Mouse (Mus musculus): ENCODE results near the gene Gm973. TPM values are rescaled to one million over a fixed set of nuclear protein-coding genes. Genes with fewer than 3 reads are reported as not detected.

The Gm973 gene
- polyA plus RNA-seq, 1 experiment from 2014 or later: 1.3 TPM

DNA sequence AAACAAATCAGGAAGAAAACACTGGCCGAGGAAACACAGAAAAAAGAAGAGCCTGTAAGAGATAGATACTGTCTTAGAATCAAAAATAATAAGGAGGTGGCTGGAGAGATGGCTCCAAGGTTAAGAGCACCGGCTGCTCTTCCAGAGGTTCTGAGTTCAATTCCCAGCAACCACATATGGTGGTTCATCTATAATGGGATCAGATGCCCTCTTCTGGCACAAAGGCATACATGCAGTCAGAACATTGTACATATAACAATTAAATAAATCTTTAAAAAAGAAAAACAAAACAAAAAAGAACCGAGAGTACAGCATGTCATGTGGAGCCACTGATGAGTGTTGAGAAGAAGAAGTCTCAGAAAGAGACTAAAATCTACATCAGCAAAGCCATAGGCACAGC, 64.8 kb downstream of the Gm973 start:
- Histone ChIP-seq H3K36me3 (replicated peaks) (no peaks in the 10 kb centered on the region), H3K4me1 (peaks cover 22% of the 10 kb centered on the region), H3K4me3 (no peak overlapping the region), H3K27ac (no peak overlapping the region), H3K9me3 (no peaks in the 10 kb centered on the region), H3K27me3 (ENCODE audit: poor library complexity, severe bottlenecking) (peaks cover 65% of the 10 kb centered on the region)
- DNase-seq (ENCODE audit: extremely low spot score, low spot score): no peak
- 90% methylated on average over 3 of the region's 3 CpGs for WGBS

DNA sequence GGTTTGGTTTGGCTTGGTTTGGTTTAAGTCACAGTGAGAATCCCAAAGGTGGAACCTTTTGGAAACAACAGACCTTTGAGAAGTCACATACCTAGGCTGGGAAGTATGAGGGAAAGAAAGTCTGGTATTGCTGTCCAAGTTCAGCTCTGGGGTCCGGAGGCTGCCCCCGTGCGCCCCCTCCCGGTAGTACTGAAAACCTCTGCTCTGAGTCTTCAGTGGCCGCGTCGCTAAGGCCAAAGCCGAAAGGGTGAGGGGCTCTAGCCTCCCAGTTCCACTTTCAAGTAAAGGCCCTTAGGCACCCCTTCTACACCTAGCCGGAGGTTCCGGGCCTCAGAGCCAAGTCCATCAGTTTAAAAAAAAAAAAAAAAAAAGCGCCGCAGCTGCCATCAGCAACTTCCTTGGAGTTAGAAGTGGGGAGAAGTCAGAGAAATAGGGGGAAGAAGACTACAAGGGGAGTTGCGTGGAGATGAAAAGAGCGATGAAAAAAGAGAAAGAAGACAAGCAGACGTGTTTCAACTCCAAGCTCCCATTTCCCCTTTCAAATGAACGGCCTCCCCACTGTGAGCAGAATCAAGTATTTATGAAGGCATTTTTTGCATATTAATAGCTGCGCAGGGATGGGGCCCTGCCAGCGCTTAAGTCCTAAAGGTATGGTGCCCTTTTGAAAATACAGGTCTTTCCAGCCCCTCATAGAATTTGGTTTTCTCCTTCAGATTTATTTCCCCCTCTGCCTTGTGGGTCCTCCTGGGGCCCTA, 68.8 kb downstream of the Gm973 start:
- Histone ChIP-seq H3K36me3 (replicated peaks) (no peaks in the 10 kb centered on the region), H3K9me3 (no peaks in the 10 kb centered on the region), H3K4me1 (peaks cover 22% of the 10 kb centered on the region), H3K27me3 (ENCODE audit: poor library complexity, severe bottlenecking) (peaks cover 68% of the 10 kb centered on the region), H3K4me3 (no peak overlapping the region), H3K27ac (no peak overlapping the region)
- 7% methylated on average over 18 of the region's 18 CpGs for WGBS
- peak; percentile 78 for DNase-seq (ENCODE audit: extremely low spot score, low spot score)

DNA sequence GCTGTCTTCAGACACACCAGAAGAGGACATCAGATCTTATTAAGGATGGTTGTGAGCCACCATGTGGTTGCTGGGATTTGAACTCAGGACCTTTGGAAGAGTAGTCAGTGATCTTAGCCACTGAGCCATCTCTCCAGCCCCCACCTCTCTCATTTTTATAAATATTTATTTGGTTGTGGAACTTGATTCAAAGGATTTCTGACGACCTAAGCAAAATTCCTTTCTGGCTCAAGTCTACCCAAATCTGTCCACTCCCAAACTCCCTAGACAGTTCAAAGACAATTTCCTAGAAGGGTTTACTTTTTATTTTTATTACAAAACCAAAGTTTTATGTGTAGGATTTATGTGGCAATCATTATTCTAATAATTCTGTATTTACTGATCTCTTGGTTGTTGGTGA, 73.2 kb downstream of the Gm973 start:
- Histone ChIP-seq H3K4me1 (peaks cover 36% of the 10 kb centered on the region), H3K27ac (no peak overlapping the region), H3K36me3 (replicated peaks) (no peaks in the 10 kb centered on the region), H3K9me3 (no peaks in the 10 kb centered on the region), H3K27me3 (ENCODE audit: poor library complexity, severe bottlenecking) (peaks cover 82% of the 10 kb centered on the region), H3K4me3 (no peak overlapping the region)
- no peak for DNase-seq (ENCODE audit: extremely low spot score, low spot score)
- 82% methylated on average over 1 of the region's 1 CpGs for WGBS

DNA sequence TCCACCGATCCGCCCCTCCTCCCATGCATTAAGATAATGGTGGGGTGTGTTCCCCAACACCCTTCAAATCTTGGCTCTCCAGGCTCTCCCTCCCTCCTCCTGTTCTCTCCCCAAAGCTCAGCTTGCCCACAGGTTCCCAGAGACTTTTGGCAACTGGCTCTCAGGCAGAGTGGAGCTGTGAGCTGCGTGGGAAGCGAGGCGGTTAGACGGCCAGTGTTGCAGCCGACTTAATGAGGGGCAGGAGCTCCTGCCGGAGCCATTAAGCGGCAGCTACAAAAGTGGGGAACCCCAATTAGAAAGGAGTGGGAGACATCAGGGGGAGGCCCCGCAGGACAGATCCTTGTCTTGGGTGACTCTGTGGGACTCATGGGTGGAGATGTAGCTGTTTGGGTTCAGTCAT, 76.3 kb downstream of the Gm973 start:
- WGBS: 5% methylated on average over 10 of the region's 10 CpGs
- Histone ChIP-seq H3K4me3 (peak overlapping the region; percentile 36), H3K9me3 (no peaks in the 10 kb centered on the region), H3K36me3 (replicated peaks) (no peaks in the 10 kb centered on the region), H3K27me3 (ENCODE audit: poor library complexity, severe bottlenecking) (peaks cover 76% of the 10 kb centered on the region), H3K27ac (peak overlapping the region; percentile 67), H3K4me1 (peaks cover 25% of the 10 kb centered on the region)
- DNase-seq (ENCODE audit: extremely low spot score, low spot score): peak; percentile 38

DNA sequence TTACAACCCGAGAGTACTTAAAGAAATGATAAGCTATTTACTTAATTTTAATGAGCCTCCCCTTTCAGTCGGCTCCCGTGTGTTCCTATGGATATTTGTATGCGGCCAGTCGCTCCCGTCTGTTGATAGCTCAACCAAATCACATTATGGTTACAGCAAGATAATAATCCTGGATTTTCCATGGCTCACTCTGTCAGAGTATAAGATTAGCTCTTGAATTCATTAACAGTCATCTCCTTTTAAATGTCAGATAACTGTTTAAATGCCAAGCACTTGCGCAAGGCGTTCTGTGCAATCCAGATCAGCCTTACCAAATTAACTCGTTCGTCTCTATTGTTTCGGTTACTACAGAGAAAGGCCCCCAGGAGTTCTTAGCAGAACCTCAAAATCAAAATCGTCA, 76.8 kb downstream of the Gm973 start:
- Histone ChIP-seq H3K27me3 (ENCODE audit: poor library complexity, severe bottlenecking) (peaks cover 77% of the 10 kb centered on the region), H3K4me3 (peak overlapping the region; percentile 36), H3K36me3 (replicated peaks) (no peaks in the 10 kb centered on the region), H3K4me1 (peaks cover 25% of the 10 kb centered on the region), H3K9me3 (no peaks in the 10 kb centered on the region), H3K27ac (no peak overlapping the region)
- DNase-seq (ENCODE audit: extremely low spot score, low spot score): no peak
- WGBS: 15% methylated on average over 12 of the region's 12 CpGs

DNA sequence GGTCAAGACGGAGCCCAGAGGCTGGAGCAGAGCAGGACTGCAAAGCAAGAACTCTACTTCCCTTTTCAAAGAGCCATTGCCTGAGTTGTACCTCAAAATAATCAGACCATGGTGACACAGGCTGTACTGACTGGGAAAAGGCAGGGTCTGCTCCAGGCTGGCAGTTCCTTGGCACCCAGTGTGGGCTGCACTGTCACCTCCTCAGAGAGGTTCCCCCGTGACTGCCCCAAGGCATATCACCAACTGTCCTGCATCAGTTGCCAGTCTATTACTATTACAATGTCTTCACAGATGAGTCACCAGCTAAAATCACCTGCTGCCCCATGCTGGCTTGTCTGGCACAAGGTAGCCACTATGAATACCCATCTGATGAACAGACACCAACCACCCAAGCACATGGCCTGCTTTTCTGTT, 77.6 kb downstream of the Gm973 start:
- WGBS: 81% methylated on average over 2 of the region's 2 CpGs

DNA sequence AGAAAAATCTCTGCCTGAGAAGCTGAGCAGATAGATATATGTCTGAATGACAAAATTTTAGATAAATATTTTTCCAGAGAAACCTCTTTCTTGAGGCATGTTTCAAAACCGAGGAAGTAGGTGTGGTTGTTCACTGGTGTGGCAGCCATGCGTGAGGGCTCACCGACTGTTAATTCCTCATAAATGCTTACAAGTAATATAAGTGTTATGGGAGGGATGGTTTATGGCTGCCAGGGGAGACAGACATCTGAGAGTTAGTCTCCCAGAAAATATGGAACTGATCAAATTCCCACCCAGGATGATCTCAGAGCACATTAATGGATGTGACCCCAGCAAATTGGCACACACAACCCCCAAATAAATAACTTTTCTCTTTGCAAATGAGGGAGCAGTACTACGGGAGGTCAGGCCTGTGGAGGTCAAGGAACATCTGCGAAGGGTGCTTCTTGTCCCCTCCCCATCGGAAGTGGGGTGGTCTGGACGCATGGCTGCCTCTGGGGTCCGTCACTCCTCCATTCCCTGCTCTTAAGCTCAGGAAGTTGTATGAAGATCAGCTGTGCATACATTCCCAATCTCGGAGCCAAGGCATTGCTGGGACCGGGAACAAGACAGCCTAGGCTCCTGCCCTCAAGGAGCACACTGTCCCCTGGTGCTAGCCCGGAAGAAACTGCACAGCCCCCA, 78.7 kb downstream of the Gm973 start:
- Histone ChIP-seq H3K27me3 (ENCODE audit: poor library complexity, severe bottlenecking) (peaks cover 65% of the 10 kb centered on the region), H3K27ac (no peak overlapping the region), H3K4me3 (no peak overlapping the region), H3K4me1 (peaks cover 25% of the 10 kb centered on the region), H3K36me3 (replicated peaks) (no peaks in the 10 kb centered on the region), H3K9me3 (no peaks in the 10 kb centered on the region)
- 86% methylated on average over 11 of the region's 11 CpGs for WGBS
- no peak for DNase-seq (ENCODE audit: extremely low spot score, low spot score)

More for the DNA sequence above, 77.6 kb downstream of the Gm973 start:
- Histone ChIP-seq H3K9me3 (no peaks in the 10 kb centered on the region), H3K36me3 (replicated peaks) (no peaks in the 10 kb centered on the region), H3K27me3 (ENCODE audit: poor library complexity, severe bottlenecking) (peaks cover 69% of the 10 kb centered on the region), H3K4me3 (no peak overlapping the region), H3K27ac (no peak overlapping the region), H3K4me1 (peaks cover 25% of the 10 kb centered on the region)
- no peak for DNase-seq (ENCODE audit: extremely low spot score, low spot score)

DNA sequence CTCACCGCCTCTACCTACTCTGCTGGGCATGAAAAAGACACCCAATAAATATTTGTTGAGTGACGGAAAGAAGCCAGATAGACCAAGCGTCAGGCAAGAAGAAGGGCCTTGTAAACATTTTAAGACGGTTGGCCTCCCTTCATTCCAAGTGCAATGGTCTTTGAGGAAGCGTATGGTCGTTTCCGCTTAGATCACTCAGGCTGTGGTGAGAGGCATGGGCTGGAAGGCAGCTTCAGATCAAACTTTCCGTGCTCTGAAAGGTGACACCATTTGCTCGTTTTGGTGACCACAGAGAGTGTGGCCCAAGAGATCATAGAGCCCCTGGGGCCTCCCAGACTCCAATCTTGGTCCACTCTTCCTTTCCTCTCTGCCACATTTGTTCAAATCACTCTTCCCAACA, 79.5 kb downstream of the Gm973 start:
- peaks cover 56% of the 10 kb centered on the region for H3K27me3 ChIP-seq (ENCODE audit: poor library complexity, severe bottlenecking)
- H3K36me3 ChIP-seq (replicated peaks): no peaks in the 10 kb centered on the region
- H3K9me3 ChIP-seq: no peaks in the 10 kb centered on the region
- DNase-seq (ENCODE audit: extremely low spot score, low spot score): no peak
- H3K4me3 ChIP-seq: no peak overlapping the region
- peaks cover 25% of the 10 kb centered on the region for H3K4me1 ChIP-seq
- H3K27ac ChIP-seq: no peak overlapping the region
- 90% methylated on average over 9 of the region's 9 CpGs for WGBS

DNA sequence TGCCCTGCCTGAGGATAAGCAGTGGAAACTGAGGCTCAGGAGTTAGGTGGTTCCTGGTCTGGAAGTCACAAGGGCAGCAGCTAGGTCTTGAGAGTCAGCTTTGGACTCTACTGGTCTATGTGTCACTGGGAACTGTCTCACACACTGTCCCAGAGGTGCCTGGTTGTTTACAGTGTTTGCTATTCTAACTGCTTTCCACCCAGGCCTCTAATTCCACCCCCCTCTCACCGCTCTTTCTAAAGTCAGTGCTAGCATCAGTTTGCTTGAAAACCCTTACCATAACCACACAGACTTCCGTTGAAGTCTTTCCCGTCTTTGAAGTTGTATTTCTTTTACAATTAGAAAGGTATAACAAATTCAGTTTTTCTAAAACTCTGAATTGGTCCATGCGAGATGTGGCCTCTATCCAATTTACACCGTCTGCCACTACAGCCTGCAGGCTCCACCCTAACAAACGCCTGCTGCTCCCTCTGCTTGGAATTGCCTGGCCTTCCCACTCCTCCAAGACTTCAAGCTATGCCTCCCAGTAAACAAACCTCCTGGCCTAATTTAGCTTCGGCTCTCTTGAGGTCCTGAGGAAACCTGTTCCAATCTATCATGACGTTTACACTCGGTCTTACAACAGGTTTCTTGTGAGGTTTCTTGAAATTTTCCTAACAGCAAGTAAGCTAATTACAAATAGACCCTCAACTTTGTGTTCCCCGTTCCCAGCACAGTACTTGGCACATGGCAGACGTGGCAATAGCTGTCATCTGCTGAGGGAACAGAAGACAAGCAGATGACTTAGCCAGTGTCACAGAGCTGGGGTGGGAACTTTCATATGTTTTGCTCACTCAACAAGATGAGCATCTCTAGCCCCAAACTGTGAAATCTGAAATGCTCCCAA, 86.7 kb downstream of the Gm973 start:
- WGBS: 68% methylated on average over 11 of the region's 11 CpGs
- DNase-seq (ENCODE audit: extremely low spot score, low spot score): no peak
- Histone ChIP-seq H3K4me1 (peaks cover 11% of the 10 kb centered on the region), H3K27ac (no peak overlapping the region), H3K27me3 (ENCODE audit: poor library complexity, severe bottlenecking) (peaks cover 20% of the 10 kb centered on the region), H3K9me3 (no peaks in the 10 kb centered on the region), H3K36me3 (replicated peaks) (no peaks in the 10 kb centered on the region), H3K4me3 (no peak overlapping the region)

DNA sequence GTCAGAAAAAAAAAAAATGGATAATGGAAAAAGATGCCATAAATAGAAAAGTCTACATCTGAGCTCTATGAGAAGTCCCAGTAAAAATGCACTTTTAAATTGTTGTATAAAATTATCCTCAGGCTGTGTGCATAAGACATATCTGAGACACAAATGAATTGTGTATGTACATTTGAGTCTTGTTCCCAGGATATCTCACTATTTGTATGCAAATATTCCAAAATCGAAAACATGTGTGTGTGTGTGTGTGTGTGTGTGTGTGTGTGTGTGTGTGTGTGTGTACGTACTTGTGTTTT, 87.3 kb downstream of the Gm973 start:
- Histone ChIP-seq H3K9me3 (no peaks in the 10 kb centered on the region), H3K4me1 (peaks cover 11% of the 10 kb centered on the region), H3K27ac (no peak overlapping the region), H3K27me3 (ENCODE audit: poor library complexity, severe bottlenecking) (peaks cover 19% of the 10 kb centered on the region), H3K4me3 (no peak overlapping the region), H3K36me3 (replicated peaks) (no peaks in the 10 kb centered on the region)
- WGBS: 93% methylated on average over 2 of the region's 2 CpGs
- no peak for DNase-seq (ENCODE audit: extremely low spot score, low spot score)

DNA sequence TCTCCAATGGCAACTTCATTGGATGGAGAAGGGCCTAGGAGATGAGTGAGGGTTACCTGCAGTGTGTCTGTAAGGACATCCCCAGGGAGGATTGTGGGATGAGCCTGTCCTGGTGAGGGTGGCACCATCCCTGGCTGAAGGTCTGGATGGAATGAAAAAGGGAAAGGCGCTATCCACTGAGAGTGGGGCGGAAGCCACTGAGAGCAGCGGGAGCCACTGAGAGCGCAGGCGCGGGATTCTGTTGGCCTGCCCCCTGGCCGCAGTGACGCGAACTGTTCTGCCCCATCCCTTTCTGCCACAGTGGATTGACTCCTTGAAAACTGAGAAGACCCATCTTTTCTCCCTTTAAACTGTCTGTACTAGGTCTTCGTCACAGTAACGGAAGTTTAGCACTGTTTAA, 87.8 kb downstream of the Gm973 start:
- Histone ChIP-seq H3K27ac (0 out of 2 replicates have a peak overlapping the region, but pooled peaks have one; percentile 61), H3K27me3 (ENCODE audit: poor library complexity, severe bottlenecking) (peaks cover 19% of the 10 kb centered on the region), H3K36me3 (replicated peaks) (no peaks in the 10 kb centered on the region), H3K9me3 (no peaks in the 10 kb centered on the region), H3K4me3 (peak overlapping the region; percentile 23; the same call in 1 of the 2 replicates), H3K4me1 (peaks cover 12% of the 10 kb centered on the region)
- WGBS: 23% methylated on average over 11 of the region's 11 CpGs
- peak; percentile 59 for DNase-seq (ENCODE audit: extremely low spot score, low spot score)

DNA sequence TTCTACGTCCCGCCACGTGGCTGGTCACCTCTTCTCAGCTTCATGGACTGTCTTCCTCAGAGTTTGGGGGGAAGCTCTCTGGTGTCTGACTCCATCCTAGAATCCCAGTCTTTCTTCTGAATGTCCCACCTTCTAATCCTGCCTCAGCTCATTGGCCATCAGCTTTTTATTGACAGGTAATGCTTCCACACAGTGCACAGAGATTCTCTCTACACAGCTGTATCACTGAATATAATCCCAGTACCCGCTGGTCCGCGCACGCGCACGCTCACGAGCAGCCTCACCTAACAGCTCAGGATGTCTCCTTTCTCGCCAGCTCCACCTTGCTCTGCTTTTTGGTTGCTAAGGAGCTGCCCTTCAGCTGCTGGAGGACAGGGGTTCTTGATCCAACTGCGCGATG, 90.4 kb downstream of the Gm973 start:
- DNase-seq (ENCODE audit: extremely low spot score, low spot score): no peak
- Histone ChIP-seq H3K27ac (no peak overlapping the region), H3K4me3 (no peak overlapping the region), H3K36me3 (replicated peaks) (no peaks in the 10 kb centered on the region), H3K4me1 (peaks cover 13% of the 10 kb centered on the region), H3K27me3 (ENCODE audit: poor library complexity, severe bottlenecking) (peaks cover 17% of the 10 kb centered on the region), H3K9me3 (no peaks in the 10 kb centered on the region)
- WGBS: 91% methylated on average over 13 of the region's 13 CpGs

DNA sequence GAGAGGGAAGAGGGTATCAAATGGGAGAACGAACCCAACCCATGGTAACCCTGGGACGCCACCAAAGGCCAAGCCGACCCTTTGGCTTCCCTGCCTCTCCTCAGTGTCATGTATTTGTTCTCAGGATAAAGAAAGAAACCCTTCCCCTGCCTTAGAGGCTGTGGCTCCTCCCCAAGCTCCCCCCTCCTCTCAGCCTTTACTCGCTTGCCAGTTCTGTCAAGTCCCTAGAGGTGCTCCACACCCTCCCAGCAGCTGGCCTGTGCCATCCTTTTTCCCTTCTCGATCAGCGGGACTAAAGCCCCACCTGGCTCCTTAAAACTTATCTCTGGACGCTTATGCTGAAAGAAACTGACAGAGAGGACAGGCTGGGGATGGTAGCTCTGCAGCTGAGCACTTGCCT, 91.0 kb downstream of the Gm973 start:
- no peaks in the 10 kb centered on the region for H3K9me3 ChIP-seq
- peaks cover 13% of the 10 kb centered on the region for H3K4me1 ChIP-seq
- H3K4me3 ChIP-seq: no peak overlapping the region
- H3K27ac ChIP-seq: no peak overlapping the region
- H3K36me3 ChIP-seq (replicated peaks): no peaks in the 10 kb centered on the region
- 65% methylated on average over 7 of the region's 7 CpGs for WGBS
- H3K27me3 ChIP-seq (ENCODE audit: poor library complexity, severe bottlenecking): peaks cover 12% of the 10 kb centered on the region; the same call in 1 of the 2 replicates
- no peak for DNase-seq (ENCODE audit: extremely low spot score, low spot score)

All from forebrain, embryonic 10.5 days (tissue).